Mouse (Mus musculus) urinary bladder, adult 18-20 months (tissue): ENCODE results near the gene Lrrc66.

ENCODE experiments used
- DNase-seq, 2 experiments: peaks; one replicate each; pipeline ENCODE4 v3.0.0; 2022; ENCODE audit warnings: low spot score in 2 of 2, mixed read lengths in 2 of 2

The Lrrc66 gene

DNA sequence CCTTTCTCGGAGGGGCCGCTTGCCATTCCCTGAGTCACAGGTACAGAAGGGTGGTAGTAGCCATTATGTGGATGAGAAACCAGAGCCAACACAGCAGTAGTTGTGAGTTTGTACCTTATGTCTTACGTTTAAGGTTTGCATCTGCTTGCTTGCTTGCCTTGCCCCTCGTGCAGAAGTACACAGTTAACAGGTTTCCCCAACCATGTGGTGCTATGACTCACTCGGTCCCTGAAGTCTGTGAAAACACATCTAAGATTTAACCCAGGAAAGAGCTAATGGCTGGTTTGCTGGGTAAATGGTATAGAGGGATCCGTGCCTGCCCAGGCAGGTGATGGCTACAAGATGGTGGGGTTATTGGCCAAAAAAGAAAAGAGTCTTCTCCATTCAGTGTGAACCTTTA, 73.6 kb downstream of the Lrrc66 start:
- DNase-seq: no peak

DNA sequence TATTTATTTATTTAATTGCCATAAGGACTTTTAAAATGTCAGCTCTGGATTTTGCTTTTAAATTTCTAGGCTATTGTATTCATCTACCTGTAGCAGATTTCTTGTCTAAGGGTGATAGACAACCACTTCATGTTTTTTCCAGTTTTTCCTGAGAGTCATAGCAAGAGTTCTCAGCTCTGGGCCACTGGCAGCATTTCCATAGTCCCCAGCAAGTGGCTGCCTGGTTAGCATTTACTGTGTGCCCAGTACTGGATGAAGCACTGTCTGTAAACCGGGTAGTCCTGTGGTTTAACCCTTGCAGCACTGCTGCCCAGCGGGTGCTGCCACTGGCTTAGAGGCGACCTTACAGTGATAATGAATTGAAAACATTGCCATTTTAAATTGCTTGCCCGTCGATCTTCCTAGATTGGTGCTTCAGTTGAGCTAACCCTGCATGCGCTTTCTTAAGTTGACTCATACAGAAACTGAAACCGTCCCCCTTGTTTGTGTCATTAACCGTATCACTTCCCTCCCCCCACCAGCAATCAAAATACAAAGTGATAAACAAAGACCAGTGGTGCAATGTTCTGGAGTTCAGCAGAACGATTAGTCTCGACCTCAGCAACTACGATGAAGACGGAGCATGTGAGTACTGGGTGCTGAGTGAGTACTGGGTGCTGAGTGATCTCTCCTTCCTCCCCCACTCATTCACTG, 75.4 kb downstream of the Lrrc66 start:
- no peak for DNase-seq
